Mouse (Mus musculus) heart, embryonic 16.5 days (tissue): ENCODE results near the gene Eva1c. TPM values are rescaled to one million over a fixed set of nuclear protein-coding genes. Genes with fewer than 3 reads are reported as not detected.
A peak's percentile ranks its signal among the peaks of the same experiment; 100 is the strongest.

Experiments used
- ATAC-seq: fragments of 200-750 bp; cut with Nextera tagmentation; replicated peaks from 2 replicates; pipeline ENCODE4 v1.8.0; 2017; ENCODE audit warnings: moderate number of reproducible peaks; ENCODE audit not compliant: insufficient read depth, low FRiP score; ENCODE audit errors: extremely low read depth
- H3K27ac ChIP-seq: fragments of 300-500 bp; sonication (generic); 2 replicates; pipeline ENCODE4 v1.5.1; 2014; ENCODE audit warnings: mild to moderate bottlenecking, low read length, control low read depth, moderate library complexity
- H3K27me3 ChIP-seq: fragments of 300-500 bp; sonication (generic); 2 replicates; pipeline ENCODE4 v1.6.1; 2014; ENCODE audit warnings: low read length, mixed read lengths; ENCODE audit not compliant: control insufficient read depth, insufficient read depth
- H3K36me3 ChIP-seq: fragments of 300-500 bp; sonication (generic); 2 replicates; pipeline ENCODE4 v1.6.1; 2014; ENCODE audit not compliant: control insufficient read depth, insufficient read depth
- H3K4me1 ChIP-seq: fragments of 300-500 bp; sonication (generic); 2 replicates; pipeline ENCODE4 v1.6.1; 2014; ENCODE audit warnings: low read length, mixed read lengths; ENCODE audit not compliant: control insufficient read depth, insufficient read depth
- H3K4me2 ChIP-seq: fragments of 300-500 bp; sonication (generic); 2 replicates; pipeline ENCODE4 v1.6.1; 2014; ENCODE audit warnings: low read depth, mild to moderate bottlenecking, control low read depth, low read length
- H3K4me3 ChIP-seq: fragments of 300-500 bp; sonication (generic); 2 replicates; pipeline ENCODE4 v1.5.1; 2014; ENCODE audit warnings: mild to moderate bottlenecking, control low read depth, low read length
- H3K9ac ChIP-seq: fragments of 300-500 bp; sonication (generic); 2 replicates; pipeline ENCODE4 v1.6.1; 2014; ENCODE audit warnings: low read length, control low read depth
- H3K9me3 ChIP-seq: fragments of 300-500 bp; sonication (generic); replicated peaks from 2 replicates; pipeline ENCODE4 v1.6.1; 2016; ENCODE audit warnings: low read length; ENCODE audit not compliant: control insufficient read depth
- WGBS: fragments of 180-500 bp; shearing (Covaris S2); extraction: QIAGEN DNeasy Blood & Tissue Kit; methylation state at CpG from one replicate; pipeline ENCODE4 v1.1.7; 2014; 5-methylcytosine and 5-hydroxymethylcytosine counted together
- polyA plus RNA-seq: library from polyadenylated mRNA; unstranded; fragments of >200 nt; fragmentation: Nextera tagmentation; extraction: Ambion mirVana; gene quantifications from 2 replicates; pipeline ENCODE4 v1.2.1, GENCODE M21; 2015

Gene Eva1c
- polyA plus RNA-seq, 1 experiment from 2014 or later, result 3.3 TPM

- Histone ChIP-seq H3K9me3 (no peaks in the 10 kb centered on the region), H3K36me3 (peaks cover 10% of the 10 kb centered on the region; the same call in 1 of the 2 replicates), H3K4me2 (peak overlapping the region; percentile 92), H3K9ac (peak overlapping the region; percentile 90), H3K4me1 (peaks cover 8% of the 10 kb centered on the region), H3K27me3 (no peaks in the 10 kb centered on the region), H3K27ac (peak overlapping the region; percentile 91), H3K4me3 (peak overlapping the region; percentile 92)
- no peak for ATAC-seq
- WGBS, result 28% methylated on average over 13 of the region's 13 CpGs
Measured at GRCm38 (mm10) chr16:90933534-90934176, 107.1 kb downstream of the Eva1c start.

- WGBS, result under 1% methylated on average over 36 of the region's 38 CpGs
- H3K4me2 ChIP-seq, result peak overlapping the region; percentile 92
Measured at GRCm38 (mm10) chr16:90934193-90934686, 107.7 kb downstream of the Eva1c start.

GRCm38 (mm10) chr16:90934687-90935328 lies 108.3 kb downstream of the Eva1c start, which contains the start of gene Cfap298:
TSS of gene Cfap298 (minus strand) at chr16:90935114.
- Histone ChIP-seq H3K27ac (peak within 1 kb of the TSS; percentile 91), H3K4me1 (peaks cover 8% of the 10 kb centered on the region), H3K4me3 (peak within 1 kb of the TSS; percentile 92), H3K9me3 (no peaks in the 10 kb centered on the region), H3K9ac (peak within 1 kb of the TSS; percentile 90), H3K4me2 (peak within 1 kb of the TSS; percentile 92), H3K27me3 (no peaks in the 10 kb centered on the region), H3K36me3 (peaks cover 11% of the 10 kb centered on the region; the same call in 1 of the 2 replicates)
- WGBS, result under 1% methylated on average over 53 of the region's 56 CpGs
- peak; percentile 97 for ATAC-seq

More at GRCm38 (mm10) chr16:90934193-90934686, 107.7 kb downstream of the Eva1c start:
- ATAC-seq, result peak; percentile 53
- peaks cover 8% of the 10 kb centered on the region for H3K4me1 ChIP-seq
- peak overlapping the region; percentile 90 for H3K9ac ChIP-seq
- peak overlapping the region; percentile 92 for H3K4me3 ChIP-seq
- peaks cover 11% of the 10 kb centered on the region; the same call in 1 of the 2 replicates for H3K36me3 ChIP-seq
- H3K27me3 ChIP-seq, result no peaks in the 10 kb centered on the region
- H3K9me3 ChIP-seq, result no peaks in the 10 kb centered on the region
- H3K27ac ChIP-seq, result peak overlapping the region; percentile 91

- ATAC-seq, result no peak
- Histone ChIP-seq H3K9ac (no peak overlapping the region), H3K27me3 (no peaks in the 10 kb centered on the region), H3K4me1 (no peaks in the 10 kb centered on the region), H3K36me3 (peaks cover 33% of the 10 kb centered on the region), H3K9me3 (no peaks in the 10 kb centered on the region), H3K4me2 (no peak overlapping the region), H3K4me3 (no peak overlapping the region), H3K27ac (no peak overlapping the region)
- 92% methylated on average over 7 of the region's 7 CpGs for WGBS
Measured at GRCm38 (mm10) chr16:90941246-90941645, 114.7 kb downstream of the Eva1c start.

- Histone ChIP-seq H3K4me3 (no peak overlapping the region), H3K9me3 (no peaks in the 10 kb centered on the region), H3K4me1 (no peaks in the 10 kb centered on the region), H3K27me3 (no peaks in the 10 kb centered on the region), H3K9ac (no peak overlapping the region), H3K4me2 (no peak overlapping the region), H3K36me3 (peaks cover 18% of the 10 kb centered on the region), H3K27ac (no peak overlapping the region)
- WGBS, result 88% methylated on average over 8 of the region's 8 CpGs
- no peak for ATAC-seq
Measured at GRCm38 (mm10) chr16:90946977-90947376, 120.5 kb downstream of the Eva1c start.

GRCm38 (mm10) chr16:90950354-90950963 lies 123.9 kb downstream of the Eva1c start:
- no peak overlapping the region for H3K4me2 ChIP-seq
- WGBS, result 40% methylated on average over 17 of the region's 17 CpGs
- H3K36me3 ChIP-seq, result peaks cover 5% of the 10 kb centered on the region; the same call in 1 of the 2 replicates
- ATAC-seq, result no peak
- H3K27ac ChIP-seq, result no peak overlapping the region
- no peaks in the 10 kb centered on the region; the same call in 1 of the 2 replicates for H3K4me1 ChIP-seq
- H3K4me3 ChIP-seq, result no peak overlapping the region
- H3K9me3 ChIP-seq, result no peaks in the 10 kb centered on the region
- no peaks in the 10 kb centered on the region for H3K27me3 ChIP-seq
- no peak overlapping the region for H3K9ac ChIP-seq

- no peak overlapping the region for H3K4me3 ChIP-seq
- H3K27me3 ChIP-seq, result no peaks in the 10 kb centered on the region
- WGBS, result 84% methylated on average over 9 of the region's 9 CpGs
- no peak for ATAC-seq
- H3K9me3 ChIP-seq, result no peaks in the 10 kb centered on the region
- H3K36me3 ChIP-seq, result peaks cover 5% of the 10 kb centered on the region; the same call in 1 of the 2 replicates
- no peak overlapping the region for H3K9ac ChIP-seq
- H3K4me2 ChIP-seq, result no peak overlapping the region
- no peaks in the 10 kb centered on the region; the same call in 1 of the 2 replicates for H3K4me1 ChIP-seq
- no peak overlapping the region for H3K27ac ChIP-seq
Measured at GRCm38 (mm10) chr16:90953147-90953546, 126.6 kb downstream of the Eva1c start.

- Histone ChIP-seq H3K9ac (no peak overlapping the region), H3K4me2 (no peak overlapping the region), H3K4me1 (no peaks in the 10 kb centered on the region; the same call in 1 of the 2 replicates), H3K36me3 (peaks cover 5% of the 10 kb centered on the region; the same call in 1 of the 2 replicates), H3K27me3 (no peaks in the 10 kb centered on the region), H3K9me3 (no peaks in the 10 kb centered on the region), H3K27ac (no peak overlapping the region), H3K4me3 (no peak overlapping the region)
- WGBS, result 89% methylated on average over 6 of the region's 6 CpGs
- no peak for ATAC-seq
Measured at GRCm38 (mm10) chr16:90953770-90954169, 127.3 kb downstream of the Eva1c start.
